Comparison of ENCODE assay signal across 43 mouse cellular contexts in genomic region chr14:32124261-32124660, GRCm38 (mm10). TPM values are rescaled to one million over a fixed set of nuclear protein-coding genes. Genes with fewer than 3 reads are reported as not detected.
"Had no signal": no experiment of that assay in that cellular context is flagged by ENCODE, and none has a peak within 500 bp of the region (broad histone marks: within the 10 kb centered on the region; RNA-seq: fewer than 3 reads in every experiment).

No protein-coding gene starts in this region.

- H3K4me3 ChIP-seq: gastrocnemius, adult 2 months; heart, embryonic 10.5 days; heart, embryonic 12.5 days; hindbrain, embryonic 10.5 days; hindbrain, embryonic 12.5 days; intestine, embryonic 15.5 days; kidney, embryonic 15.5 days; layer of hippocampus, adult 2 months; limb, embryonic 10.5 days; limb, embryonic 12.5 days; liver, embryonic 13.5 days; liver, embryonic 15.5 days had no signal

- DNase-seq: gastrocnemius, adult 2 months; gastrocnemius, postnatal 10 days; gastrocnemius, postnatal 25 days; heart, postnatal 10 days; heart, postnatal 4 days; kidney, adult 11 months; kidney, adult 2 months; kidney, adult 9 months; kidney, postnatal 14 days; kidney, postnatal 36 days; layer of hippocampus, adult 9-11 months; layer of hippocampus, postnatal 36 days; liver; liver, embryonic 13.5 days; liver, postnatal 0 days; lung, adult 2 months had no signal

- H3K36me3 ChIP-seq: heart, embryonic 10.5 days; heart, embryonic 12.5 days; hindbrain, embryonic 10.5 days; hindbrain, embryonic 12.5 days; intestine, embryonic 15.5 days; kidney, embryonic 15.5 days; limb, embryonic 10.5 days; limb, embryonic 12.5 days; liver, embryonic 13.5 days; liver, embryonic 15.5 days had no signal

- H3K4me2 ChIP-seq: heart, embryonic 12.5 days; hindbrain, embryonic 12.5 days; hindbrain, embryonic 14.5 days; intestine, embryonic 15.5 days; kidney, embryonic 15.5 days; limb, embryonic 12.5 days; liver, embryonic 11.5 days; liver, embryonic 13.5 days; liver, embryonic 15.5 days had no signal

- H3K9ac ChIP-seq: heart, embryonic 12.5 days; hindbrain, embryonic 12.5 days; hindbrain, embryonic 14.5 days; intestine, embryonic 15.5 days; kidney, embryonic 15.5 days; limb, embryonic 12.5 days; liver, embryonic 13.5 days; liver, embryonic 15.5 days; liver, postnatal 0 days had no signal

- ATAC-seq: hindbrain, embryonic 16.5 days; inflammation-experienced regulatory T-cells, adult 6 months; intestine, embryonic 15.5 days; liver, postnatal 0 days had no signal

- H3K27ac ChIP-seq: gastrocnemius, adult 2 months; heart, embryonic 10.5 days; hindbrain, embryonic 10.5 days; hindbrain, embryonic 12.5 days; hindbrain, embryonic 14.5 days; intestine, embryonic 15.5 days; kidney, embryonic 15.5 days; kidney, postnatal 0 days; layer of hippocampus, adult 2 months; limb, embryonic 10.5 days; limb, embryonic 12.5 days; liver, embryonic 13.5 days; liver, embryonic 15.5 days had no signal

- H3K4me1 ChIP-seq: heart, embryonic 10.5 days; heart, embryonic 12.5 days; hindbrain, embryonic 10.5 days; hindbrain, embryonic 12.5 days; intestine, embryonic 15.5 days had no signal

- H3K27me3 ChIP-seq: heart, embryonic 12.5 days; hindbrain, embryonic 12.5 days; intestine, embryonic 15.5 days; kidney, embryonic 15.5 days; limb, embryonic 12.5 days had no signal

- H3K9me3 ChIP-seq: heart, embryonic 10.5 days; heart, embryonic 12.5 days; hindbrain, embryonic 10.5 days; hindbrain, embryonic 12.5 days; intestine, embryonic 15.5 days; kidney, embryonic 15.5 days; limb, embryonic 10.5 days; limb, embryonic 12.5 days; liver, embryonic 13.5 days; liver, embryonic 15.5 days had no signal

RNA-seq across cellular contexts. Expression of gene Msmb, which starts 17.6 kb away (rescaled TPM):
- total RNA-seq: gastrocnemius, adult 2 months; gastrocnemius, postnatal 10 days; gastrocnemius, postnatal 25 days; gastrocnemius, postnatal 4 days; granulocyte monocyte progenitor cell, adult 5-6 weeks; heart, adult 8-10 months; heart, postnatal 10 days; heart, postnatal 25 days; heart, postnatal 4 days; layer of hippocampus, adult 2 months; layer of hippocampus, postnatal 14 days; layer of hippocampus, postnatal 36 days; left cerebral cortex, adult 18-20 months; left cerebral cortex, adult 8-10 months; left cerebral cortex, postnatal 10 days; left cerebral cortex, postnatal 36 days had no signal
- polyA plus RNA-seq: heart, embryonic 10.5 days; heart, embryonic 12.5 days; heart, embryonic 14.5 days; heart, embryonic 16.5 days; hindbrain, embryonic 10.5 days; hindbrain, embryonic 12.5 days; hindbrain, embryonic 14.5 days; hindbrain, embryonic 16.5 days; inflammation-experienced regulatory T-cells, adult 6 months; intestine, embryonic 15.5 days; kidney, adult 2 months; kidney, embryonic 15.5 days; kidney, postnatal 0 days; limb, embryonic 10.5 days; limb, embryonic 12.5 days; limb, embryonic 14.5 days; liver, embryonic 11.5 days; lung, adult 2 months had no signal
